Mouse (Mus musculus) frontal cortex, adult (tissue): ENCODE measurements at regions not wholly inside any gene's neighbourhood (a gene's known extent, or its start where the extent isn't known, plus 50 kb on each side); places are given as distances from the start of the nearest gene placed in this dataset.
"Not testable (repeated sequence)": the region's sequence is repeated elsewhere in the genome, so short reads cannot be mapped to it uniquely, and the experiment has no call there.

ENCODE experiments used
- ATAC-seq: cut with Nextera tagmentation; 2 replicates; pipeline ENCODE4 v1.9.2; 2017; ENCODE audit warnings: mild to moderate bottlenecking, moderate library complexity, mixed read lengths; ENCODE audit not compliant: low TSS enrichment

DNA sequence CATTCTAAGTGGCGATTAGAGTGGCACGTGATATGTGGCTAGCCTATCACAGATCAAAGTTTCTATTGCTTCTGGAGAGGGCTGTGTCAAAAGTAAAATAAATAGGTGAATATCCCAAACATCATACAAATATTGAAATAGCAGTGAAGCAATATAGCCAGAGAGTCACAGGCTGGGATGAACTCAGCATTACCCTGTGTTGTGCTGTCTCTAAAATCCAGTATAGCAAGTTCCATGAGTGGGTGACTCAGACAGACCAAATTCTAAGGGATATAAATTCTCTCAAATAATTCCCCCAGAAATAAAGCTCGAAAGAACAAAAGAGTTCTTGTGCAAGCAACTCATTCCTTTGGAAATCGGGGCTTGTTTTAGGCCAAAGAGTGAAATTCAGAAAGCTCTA lies 943.2 kb downstream of the Diaph3 start:
- ATAC-seq = no peak

DNA sequence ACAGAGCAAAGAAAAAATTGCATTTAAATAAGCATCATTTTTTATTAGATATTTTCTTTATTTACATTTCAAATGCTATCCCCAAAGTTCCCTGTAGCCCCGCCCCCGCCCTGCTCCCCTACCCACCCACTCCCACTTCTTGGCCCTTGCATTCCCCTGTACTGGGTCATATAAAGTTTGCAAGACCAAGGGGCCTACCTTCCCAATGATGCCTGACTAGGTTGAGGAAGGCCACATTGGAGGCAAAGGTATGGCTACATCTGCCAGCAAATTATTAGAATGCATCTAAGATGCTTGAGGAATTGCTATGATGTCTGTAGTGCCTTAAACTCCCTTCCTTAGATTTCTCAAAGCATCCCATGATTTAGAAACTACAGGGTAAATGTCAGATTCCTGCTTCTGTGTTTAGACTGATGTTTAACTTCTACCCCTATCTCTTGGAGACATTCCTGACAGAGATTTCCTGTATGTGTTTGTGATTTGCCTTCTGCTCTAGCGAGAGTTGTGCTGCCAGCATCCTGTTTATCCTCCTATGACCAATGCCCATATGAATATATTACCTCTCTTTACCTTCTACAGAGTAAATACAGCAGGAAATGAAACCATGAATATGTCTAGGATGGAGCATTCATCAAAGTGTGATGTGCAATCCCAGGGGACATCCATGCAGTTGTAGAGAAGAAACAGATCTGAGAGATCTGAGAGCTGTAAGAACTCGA lies 956.2 kb downstream of the Diaph3 start:
- no peak for ATAC-seq

DNA sequence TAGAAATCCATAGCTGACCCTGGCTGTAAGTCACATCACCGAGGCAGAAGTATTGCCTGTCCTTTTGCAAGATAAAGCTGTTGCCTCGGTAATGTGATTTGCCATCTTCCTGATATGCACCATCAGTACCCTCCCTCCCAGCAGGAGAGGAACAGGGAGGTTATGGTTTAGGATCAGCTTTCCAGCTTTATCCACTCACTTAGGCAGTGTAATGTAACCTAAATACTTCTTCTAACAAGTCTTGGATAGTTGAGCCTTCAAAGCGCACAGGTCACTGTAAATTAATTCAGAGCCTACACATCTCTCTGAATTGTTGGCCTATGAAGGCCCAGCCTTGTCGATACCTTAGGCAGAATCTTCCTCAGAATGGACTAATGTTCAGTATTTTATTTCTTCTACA lies 962.5 kb downstream of the Diaph3 start:
- ATAC-seq = no peak

DNA sequence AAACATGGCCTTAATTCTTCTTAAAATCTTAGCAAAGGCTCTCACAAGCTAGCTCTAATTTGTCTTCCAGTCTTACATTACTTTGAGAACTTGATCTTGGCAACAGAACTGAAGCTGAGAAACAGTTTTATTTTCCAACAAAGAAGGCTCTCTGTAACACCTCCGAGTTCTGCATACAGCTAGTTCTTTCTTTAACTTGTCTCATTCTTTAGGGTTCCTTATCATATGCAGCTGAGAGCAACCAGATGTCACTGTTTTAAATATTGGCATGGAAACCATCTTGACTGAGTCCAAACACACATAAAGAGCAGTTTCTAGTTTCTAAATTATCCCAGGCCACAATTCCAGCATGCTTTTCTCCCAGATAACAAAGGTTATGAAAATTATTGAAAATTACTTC lies 969.9 kb downstream of the Diaph3 start:
- peak; percentile 99 for ATAC-seq

DNA sequence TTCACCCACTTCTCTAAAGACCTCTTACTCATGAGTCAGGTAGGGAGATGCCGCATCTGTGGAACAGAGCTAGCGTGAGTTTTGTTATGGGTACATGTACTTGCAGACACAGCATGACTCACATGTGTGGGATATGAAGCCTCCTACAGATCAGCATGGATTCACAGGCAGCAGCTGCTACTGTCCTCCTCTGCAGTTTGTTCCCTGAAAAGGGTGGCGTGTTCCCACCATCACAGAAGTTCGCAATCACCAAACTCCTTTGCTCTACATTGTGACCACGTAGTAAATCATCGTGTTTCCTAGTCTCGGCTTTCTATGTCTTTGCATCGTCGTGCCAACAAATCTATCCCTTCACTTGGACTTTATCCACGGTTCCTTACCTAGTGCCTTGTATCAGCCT lies 981.9 kb downstream of the Diaph3 start:
- ATAC-seq = peak; percentile 99

DNA sequence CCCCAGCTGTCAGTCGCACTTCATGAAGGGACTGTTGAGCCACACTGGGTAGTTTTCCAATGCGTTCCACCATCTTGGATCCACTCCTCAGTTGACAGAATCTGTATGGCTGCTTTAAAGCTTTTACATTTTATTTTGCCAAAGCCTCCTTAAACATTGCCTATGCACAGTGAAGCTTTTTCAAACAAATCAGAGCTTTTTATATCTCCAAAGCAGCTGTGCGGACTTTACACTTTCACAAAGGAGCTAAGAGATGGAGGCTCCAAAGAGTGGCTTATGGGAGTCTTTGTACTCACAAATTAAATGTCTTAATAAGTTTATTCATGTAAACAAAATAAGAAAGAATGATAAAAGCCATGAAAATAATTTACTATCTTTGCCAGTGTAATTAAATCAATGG lies 986.3 kb downstream of the Diaph3 start:
- ATAC-seq = peak; percentile 59

DNA sequence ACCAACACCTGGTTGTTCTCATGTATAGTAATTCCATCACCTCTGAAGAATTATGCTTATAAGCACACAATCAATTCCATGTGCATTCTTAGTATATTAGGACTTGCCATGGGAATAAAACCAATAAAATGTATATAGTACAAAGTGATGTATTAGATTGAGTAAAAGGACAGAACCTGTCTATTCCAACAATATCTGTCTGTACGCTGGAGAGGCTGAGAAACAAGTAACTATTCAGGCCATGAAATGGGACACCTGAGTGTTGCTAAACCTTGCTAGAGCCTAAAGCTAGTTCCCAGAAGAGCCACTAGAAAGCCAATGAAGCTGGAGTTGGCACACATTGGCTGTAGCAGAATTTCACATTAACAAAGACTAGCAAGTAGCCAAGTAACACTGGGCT lies 989.8 kb downstream of the Diaph3 start:
- no peak for ATAC-seq

DNA sequence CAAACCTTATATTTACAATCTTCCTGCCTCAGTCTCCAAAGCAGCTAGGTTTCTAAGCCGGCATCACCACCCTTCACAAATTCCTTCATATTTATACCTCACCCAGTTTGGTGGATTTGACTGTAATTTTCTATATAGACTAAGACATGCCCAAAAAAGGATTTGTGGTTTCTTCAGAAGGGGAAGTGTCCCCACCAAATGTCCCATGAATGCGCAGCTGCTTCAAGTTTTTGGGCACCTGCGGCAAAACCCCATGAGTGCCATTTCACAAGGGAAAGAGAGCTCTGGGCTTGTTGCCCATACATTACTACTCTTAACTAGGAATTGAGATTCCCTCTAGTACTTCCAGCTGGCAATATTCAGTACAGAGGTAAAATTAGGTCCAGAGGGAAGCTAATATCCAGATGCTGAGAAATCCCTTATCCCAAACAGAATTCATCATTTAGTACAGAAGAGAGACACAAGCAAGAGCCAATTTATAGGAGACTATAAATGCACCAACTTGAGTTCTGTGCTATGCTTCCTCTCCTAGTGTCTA lies 990.6 kb downstream of the Diaph3 start:
- ATAC-seq = no peak

DNA sequence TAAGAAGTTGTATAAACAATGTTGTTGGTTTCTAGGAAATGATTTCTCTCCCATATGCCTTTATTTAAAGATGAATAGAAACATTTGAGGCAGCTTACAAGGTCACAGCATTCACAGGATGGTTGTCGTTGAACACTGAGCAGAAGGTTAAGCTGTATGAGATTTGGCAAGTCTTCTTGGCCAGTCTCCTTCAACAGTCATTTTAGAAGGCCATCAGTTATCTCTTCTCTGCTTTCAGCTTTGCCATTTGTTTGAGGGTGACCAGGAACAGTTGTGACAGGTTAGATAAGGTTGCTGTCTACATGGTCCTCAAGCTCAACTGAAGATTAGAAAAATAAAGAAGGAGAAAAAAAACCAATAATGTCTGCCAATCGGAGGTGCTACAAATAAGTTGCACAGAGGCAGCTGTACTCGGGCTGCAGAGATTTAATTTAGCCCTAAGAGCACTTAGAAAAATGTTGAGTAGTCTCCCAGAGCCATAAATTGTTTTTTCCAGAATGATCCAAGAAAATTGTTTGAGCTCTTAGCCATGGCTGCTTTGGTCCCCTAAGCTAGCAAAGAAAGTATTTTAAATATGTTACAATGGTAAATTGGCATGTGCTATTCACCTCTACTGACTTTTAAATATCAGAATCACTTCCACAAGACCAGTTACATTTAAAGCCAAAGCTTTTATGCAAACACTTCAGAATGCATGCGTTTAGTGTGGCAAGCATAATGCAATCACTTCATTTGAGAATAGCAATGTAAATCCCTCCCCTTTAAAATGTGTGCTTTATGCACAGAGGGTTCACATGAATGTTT lies 1025.6 kb downstream of the Diaph3 start:
- ATAC-seq = no peak

DNA sequence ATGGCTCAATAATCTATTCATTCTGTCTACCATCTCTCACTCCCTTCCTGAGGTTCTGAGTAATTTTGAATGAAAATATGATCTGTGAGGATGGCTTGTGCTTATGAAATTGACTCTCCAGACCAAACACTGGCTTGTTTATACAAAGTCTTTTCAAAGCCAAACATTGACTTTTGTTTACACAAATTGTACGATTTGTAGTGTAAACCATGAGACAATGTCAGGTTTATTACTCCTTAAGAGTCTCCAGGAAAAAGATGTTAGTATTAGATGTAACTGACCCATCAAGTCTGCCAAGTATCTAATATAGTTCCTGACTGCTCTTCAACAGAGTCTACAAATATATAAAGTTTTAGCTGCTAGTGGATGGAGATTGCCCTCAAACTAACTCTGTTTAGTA lies 1039.5 kb downstream of the Diaph3 start:
- no peak for ATAC-seq

DNA sequence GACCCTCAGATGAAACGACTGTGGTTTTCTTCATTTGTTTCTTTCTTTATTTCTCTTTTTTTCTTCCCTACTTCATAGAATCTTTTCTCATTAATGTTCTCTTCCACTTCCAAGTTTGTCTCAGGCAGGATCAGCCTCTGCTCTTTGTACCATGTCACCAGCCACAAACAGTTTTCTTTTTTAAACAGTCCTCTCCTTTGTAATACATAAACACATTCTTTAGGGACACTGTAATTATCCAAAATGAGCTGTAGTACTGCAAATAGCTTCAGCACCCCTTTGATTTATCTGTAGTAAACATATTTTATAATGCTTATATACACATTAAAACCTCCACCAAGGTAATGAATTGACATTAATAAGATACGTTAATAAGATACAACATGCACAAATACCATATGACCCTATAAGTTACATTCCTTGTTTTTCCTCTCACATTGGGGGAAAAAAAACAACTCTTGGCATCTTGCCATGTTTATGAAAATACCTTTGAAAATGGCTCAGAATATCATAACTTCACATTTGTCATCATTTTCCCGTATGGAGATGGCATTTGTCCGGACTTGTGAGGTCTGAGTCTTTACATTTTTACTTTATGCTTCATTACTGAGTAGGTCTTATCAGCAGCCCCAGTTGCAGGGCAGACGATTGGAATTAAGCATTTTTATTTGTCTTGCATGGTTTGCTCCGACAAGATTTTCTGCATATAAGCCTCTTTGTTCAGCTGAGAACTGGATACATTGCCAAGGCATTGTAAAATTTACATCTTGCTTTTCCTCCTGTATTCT lies 1070.5 kb downstream of the Diaph3 start:
- no peak for ATAC-seq

DNA sequence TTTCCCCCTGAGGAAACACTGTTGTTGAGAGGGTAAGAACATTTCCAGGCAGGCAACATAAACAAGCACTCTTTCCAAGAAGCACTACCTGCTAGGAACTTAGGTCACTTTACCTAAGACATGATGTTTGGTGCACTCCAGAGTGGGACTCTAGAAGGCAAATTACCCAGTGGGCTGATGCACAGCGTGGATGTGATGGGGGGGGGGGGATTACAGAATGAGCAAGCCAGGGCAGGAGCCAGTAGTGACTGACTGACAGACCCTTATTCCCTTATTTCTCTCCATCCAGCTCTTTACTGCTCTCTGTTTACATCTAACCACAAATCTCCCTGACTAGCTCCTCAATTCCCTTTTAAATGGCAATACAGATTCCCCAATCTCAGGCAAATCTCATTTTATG lies 1071.7 kb downstream of the Diaph3 start:
- ATAC-seq = no peak

DNA sequence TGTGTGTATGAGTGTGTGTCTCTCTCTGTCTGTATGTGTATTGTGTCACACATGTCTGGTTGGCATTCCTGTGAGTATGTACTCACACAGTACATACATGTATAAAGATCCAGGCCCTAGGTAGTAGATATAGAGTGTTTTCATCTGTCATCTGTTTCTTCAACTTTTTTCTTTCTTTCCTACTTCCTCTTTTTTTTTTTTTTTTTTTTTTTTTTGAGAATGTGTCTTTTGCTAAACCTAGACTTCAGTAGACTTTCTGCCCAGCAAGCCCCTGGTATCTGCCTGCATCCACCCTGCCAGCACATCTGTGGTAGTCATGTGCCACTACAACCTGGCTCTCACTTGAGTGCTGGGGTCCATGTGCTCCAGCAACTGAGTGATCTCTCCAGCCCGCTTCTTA lies 1073.3 kb downstream of the Diaph3 start:
- ATAC-seq = no peak

DNA sequence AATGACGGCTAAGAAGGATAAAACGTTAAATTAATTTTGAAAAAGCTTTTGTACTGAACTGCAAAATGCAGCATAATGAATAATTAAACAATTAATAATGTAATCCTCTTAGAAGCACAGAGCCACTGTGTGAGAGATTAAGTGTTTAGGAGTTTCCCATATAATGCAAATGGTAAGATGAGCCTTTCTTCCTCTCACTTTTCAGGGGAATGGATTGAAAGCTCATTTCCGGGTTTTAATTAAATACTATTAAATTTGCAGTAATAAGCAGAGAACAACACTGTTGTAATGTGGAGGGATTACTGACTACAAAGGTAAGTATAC lies 1077.5 kb downstream of the Diaph3 start:
- no peak for ATAC-seq

DNA sequence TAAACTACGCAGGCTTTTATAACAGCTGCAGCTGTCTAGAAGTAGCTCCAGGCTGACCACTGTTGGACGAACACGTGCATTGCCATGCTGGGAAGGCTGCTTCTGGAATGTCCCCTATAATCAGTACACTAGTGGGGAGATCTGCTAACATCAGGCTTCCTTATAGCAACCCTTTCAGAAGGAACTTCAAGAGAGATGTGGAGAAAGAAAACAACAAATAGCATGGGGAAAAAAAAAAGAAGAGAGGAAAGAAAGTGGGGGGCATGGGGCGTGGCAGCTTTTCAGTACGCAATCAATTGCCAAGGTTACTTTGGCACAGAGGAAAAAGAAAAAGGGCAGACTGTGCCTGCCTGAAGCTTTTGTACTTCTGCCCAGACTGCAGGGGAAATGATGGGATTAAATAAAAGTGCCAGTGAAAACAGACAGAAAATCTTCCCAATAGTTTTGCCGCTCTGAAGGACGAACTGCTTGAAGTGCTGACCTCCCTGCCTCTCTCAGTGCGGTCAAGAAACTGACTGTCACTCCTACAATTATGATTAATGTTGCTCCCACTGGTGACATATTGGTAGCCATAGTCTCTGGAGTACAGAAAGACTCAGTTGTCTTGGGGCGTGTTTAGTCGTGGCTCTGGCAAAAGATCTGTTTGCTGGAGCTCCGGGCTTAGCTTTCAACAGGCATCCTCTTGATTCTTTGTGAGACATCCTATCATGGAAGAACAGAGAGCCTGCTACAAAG lies 1078.0 kb downstream of the Diaph3 start:
- peak; percentile 89 for ATAC-seq

DNA sequence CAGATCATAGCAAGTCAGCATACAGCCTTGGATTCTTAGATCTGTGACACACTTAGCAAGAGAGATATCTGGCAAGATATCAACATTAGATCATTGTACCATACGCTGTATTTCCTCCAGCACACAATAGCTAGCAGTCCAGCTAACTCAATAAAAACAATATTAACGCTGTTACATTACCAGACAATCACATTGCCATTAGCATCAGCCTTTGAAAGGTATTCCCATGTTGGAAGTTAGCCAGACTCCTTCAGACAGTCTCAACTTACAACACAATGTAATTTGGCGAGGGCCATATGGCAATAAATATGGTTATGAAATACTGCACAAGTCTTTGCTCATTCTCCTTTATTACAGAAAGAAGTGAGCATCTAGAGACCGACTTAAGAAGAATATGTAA lies 1084.0 kb downstream of the Diaph3 start:
- ATAC-seq = no peak

DNA sequence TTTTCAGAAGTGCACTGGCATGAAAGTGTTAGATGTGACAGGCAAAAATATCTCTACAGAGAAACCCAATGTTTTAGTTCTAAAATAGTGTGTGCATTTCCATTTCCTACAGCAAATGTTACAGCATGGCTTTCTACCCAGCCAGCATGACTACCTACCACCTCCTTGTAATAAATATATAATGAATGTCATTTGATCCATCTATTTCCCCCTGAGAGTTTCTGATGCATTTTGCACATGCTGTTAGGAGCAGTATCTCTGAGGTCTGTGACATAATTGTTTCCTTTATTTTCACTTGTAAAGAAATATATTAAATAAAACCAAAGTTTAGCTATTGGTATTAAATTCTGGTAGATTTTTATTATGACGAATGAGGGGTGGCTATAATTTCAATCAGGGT lies 1086.4 kb downstream of the Diaph3 start:
- no peak for ATAC-seq

DNA sequence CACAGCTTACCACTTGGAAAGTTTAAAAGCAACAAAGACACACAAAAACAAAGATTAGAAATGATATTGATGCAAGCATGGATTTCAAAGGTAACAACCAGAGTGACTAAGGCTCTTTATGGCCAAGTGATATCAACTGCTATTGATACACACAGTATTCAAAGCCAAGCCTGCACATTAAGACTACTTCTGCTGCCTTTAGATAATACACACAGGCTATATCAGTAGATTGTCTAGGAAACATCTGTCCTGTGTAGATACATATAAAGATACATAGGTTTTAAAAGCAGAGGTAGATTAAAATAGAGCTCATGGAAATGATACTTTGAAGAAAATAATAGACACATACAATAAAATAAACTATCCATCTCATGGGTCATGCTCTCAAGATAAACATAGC lies 1111.6 kb downstream of the Diaph3 start:
- no peak for ATAC-seq

DNA sequence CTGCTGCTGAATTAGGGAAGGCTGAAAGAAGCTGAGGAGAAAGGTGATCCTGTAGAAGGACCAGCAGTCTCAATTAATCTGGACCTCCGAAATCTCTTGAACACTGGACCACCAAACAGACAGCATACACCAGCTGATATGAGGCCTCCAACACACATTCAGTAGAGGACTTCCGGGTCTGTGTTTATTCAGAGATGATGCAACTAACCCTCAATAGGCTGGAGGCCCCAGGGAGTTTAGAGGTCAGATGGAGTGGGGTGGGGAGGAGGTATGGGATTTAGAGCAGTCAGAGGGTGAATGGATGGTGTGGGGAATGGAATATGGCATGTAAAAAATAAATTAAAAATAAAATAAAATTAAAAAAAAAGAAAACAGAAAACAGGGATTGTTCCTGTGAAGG lies 1123.4 kb downstream of the Diaph3 start:
- not testable (repeated sequence) for ATAC-seq
